Mouse (Mus musculus): Measurements from ENCODE around the gene Tldc2. TPM values are rescaled to one million over a fixed set of nuclear protein-coding genes. Genes with fewer than 3 reads are reported as not detected.
A peak's percentile ranks its signal among the peaks of the same experiment; 100 is the strongest.

Tldc2 gene
- polyA plus RNA-seq, 1 experiment from 2014 or later = not detected

DNA sequence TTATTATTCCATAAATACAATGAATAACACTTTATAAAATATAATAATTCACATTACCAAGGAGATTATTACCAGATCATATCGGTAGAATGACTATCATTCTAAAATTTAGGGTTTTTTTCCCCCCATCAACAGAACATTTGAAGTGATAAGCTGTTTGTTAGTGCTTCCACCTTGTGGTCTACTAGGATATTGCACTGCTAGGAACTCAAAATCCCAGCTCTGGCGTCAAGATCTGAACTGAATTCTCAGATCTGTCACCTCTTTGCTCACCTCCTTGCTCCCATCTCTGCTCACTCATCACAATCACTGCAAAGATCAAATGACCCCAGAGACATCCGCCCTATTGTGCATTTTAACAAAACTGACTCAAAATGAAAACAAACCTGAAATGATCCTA, 30.1 kb downstream of the Tldc2 start:
- DNase-seq (ENCODE audit: low spot score) = no peak
- no peak for ATAC-seq (replicated peaks; ENCODE audit: low FRiP score)
- 21% methylated on average over 3 of the region's 3 CpGs for WGBS

GRCm38 (mm10) chr2:157118556-157118955, 31.7 kb downstream of the Tldc2 start:
- 81% methylated on average over 4 of the region's 4 CpGs for WGBS

More for the DNA sequence above, 30.1 kb downstream of the Tldc2 start:
- Histone ChIP-seq H3K36me3 (ENCODE audit: control insufficient read depth, insufficient read depth, low read length) (peaks cover 15% of the 10 kb centered on the region; the same call in 1 of the 2 replicates), H3K27me3 (replicated peaks; ENCODE audit: control insufficient read depth, insufficient read depth, low read length) (no peaks in the 10 kb centered on the region), H3K4me2 (no peak overlapping the region), H3K9me3 (ENCODE audit: control insufficient read depth, low read length) (no peaks in the 10 kb centered on the region), H3K27ac (ENCODE audit: low read depth, low read length) (no peak overlapping the region), H3K4me1 (replicated peaks; ENCODE audit: control insufficient read depth, insufficient read depth, low read length) (no peaks in the 10 kb centered on the region), H3K4me3 (ENCODE audit: low read depth, low read length) (no peak overlapping the region), H3K9ac (ENCODE audit: low read depth, low read length) (no peak overlapping the region)

DNA sequence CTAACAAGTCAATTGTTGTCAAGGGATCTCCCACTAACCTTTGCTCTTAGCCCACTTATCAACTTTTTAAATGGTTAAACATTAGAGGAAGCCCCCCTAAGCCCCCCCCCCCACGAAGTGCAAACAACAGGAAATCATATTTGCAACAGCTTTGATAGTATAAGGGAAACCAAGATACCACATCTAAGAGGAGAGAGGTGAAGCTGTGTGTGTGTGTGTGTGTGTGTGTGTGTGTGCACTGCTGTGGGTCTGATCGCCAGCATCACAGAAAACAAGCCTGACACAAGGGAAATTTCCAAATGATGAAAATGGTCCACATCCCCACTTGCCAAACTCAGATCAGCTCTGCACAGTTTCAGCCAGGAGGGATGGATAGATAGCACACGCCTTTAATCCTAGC, 32.2 kb downstream of the Tldc2 start:
- whole genome bisulfite sequencing = 64% methylated on average over 3 of the region's 3 CpGs
- no peak overlapping the region for H3K4me3 ChIP-seq (ENCODE audit: low read depth, low read length)
- H3K9ac ChIP-seq (ENCODE audit: low read depth, low read length) = no peak overlapping the region
- no peak overlapping the region for H3K27ac ChIP-seq (ENCODE audit: low read depth, low read length)
- H3K9me3 ChIP-seq (ENCODE audit: control insufficient read depth, low read length) = no peaks in the 10 kb centered on the region
- no peak for ATAC-seq (replicated peaks; ENCODE audit: low FRiP score)
- H3K36me3 ChIP-seq (ENCODE audit: control insufficient read depth, insufficient read depth, low read length) = peaks cover 12% of the 10 kb centered on the region; the same call in 1 of the 2 replicates
- H3K27me3 ChIP-seq (replicated peaks; ENCODE audit: control insufficient read depth, insufficient read depth, low read length) = no peaks in the 10 kb centered on the region
- no peaks in the 10 kb centered on the region for H3K4me1 ChIP-seq (replicated peaks; ENCODE audit: control insufficient read depth, insufficient read depth, low read length)
- DNase-seq (ENCODE audit: low spot score) = no peak
- no peak overlapping the region for H3K4me2 ChIP-seq

More at GRCm38 (mm10) chr2:157118556-157118955, 31.7 kb downstream of the Tldc2 start:
- DNase-seq (ENCODE audit: low spot score) (no peak), ATAC-seq (replicated peaks; ENCODE audit: low FRiP score) (no peak)
- Histone ChIP-seq H3K4me3 (ENCODE audit: low read depth, low read length) (no peak overlapping the region), H3K4me2 (no peak overlapping the region), H3K4me1 (replicated peaks; ENCODE audit: control insufficient read depth, insufficient read depth, low read length) (no peaks in the 10 kb centered on the region), H3K27me3 (replicated peaks; ENCODE audit: control insufficient read depth, insufficient read depth, low read length) (no peaks in the 10 kb centered on the region), H3K9ac (ENCODE audit: low read depth, low read length) (no peak overlapping the region), H3K9me3 (ENCODE audit: control insufficient read depth, low read length) (no peaks in the 10 kb centered on the region), H3K36me3 (ENCODE audit: control insufficient read depth, insufficient read depth, low read length) (peaks cover 12% of the 10 kb centered on the region; the same call in 1 of the 2 replicates), H3K27ac (ENCODE audit: low read depth, low read length) (no peak overlapping the region)

DNA sequence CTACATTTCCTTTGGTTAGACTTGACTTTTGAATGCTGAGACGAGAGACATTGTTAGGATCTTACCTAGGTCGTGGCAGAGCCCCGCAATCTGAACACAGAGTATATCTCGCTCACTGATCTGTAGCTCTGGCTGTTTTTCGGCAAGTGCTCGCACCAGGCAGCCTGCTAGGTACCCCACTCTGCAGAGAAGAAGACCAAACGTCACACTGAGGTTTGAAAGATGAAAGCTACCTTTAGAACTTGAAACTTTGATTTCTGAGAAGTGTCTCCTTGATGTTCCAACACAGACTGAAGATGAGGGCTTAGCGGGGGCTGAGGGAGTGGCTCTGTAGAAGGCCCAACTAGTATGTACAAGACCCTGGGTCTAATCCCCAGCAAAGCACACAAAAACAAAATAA, 34.9 kb downstream of the Tldc2 start:
- H3K9me3 ChIP-seq (ENCODE audit: control insufficient read depth, low read length) = no peaks in the 10 kb centered on the region
- H3K4me1 ChIP-seq (replicated peaks; ENCODE audit: control insufficient read depth, insufficient read depth, low read length) = no peaks in the 10 kb centered on the region
- ATAC-seq (replicated peaks; ENCODE audit: low FRiP score) (no peak), DNase-seq (ENCODE audit: low spot score) (no peak)
- no peaks in the 10 kb centered on the region for H3K27me3 ChIP-seq (replicated peaks; ENCODE audit: control insufficient read depth, insufficient read depth, low read length)
- H3K4me3 ChIP-seq (ENCODE audit: low read depth, low read length) = no peak overlapping the region
- no peak overlapping the region for H3K4me2 ChIP-seq
- no peak overlapping the region for H3K27ac ChIP-seq (ENCODE audit: low read depth, low read length)
- WGBS = 88% methylated on average over 8 of the region's 8 CpGs
- no peak overlapping the region for H3K9ac ChIP-seq (ENCODE audit: low read depth, low read length)
- peaks cover 5% of the 10 kb centered on the region; the same call in 1 of the 2 replicates for H3K36me3 ChIP-seq (ENCODE audit: control insufficient read depth, insufficient read depth, low read length)

GRCm38 (mm10) chr2:157125246-157125645, 38.4 kb downstream of the Tldc2 start:
- H3K36me3 ChIP-seq (ENCODE audit: control insufficient read depth, insufficient read depth, low read length) = peaks cover 12% of the 10 kb centered on the region; the same call in 1 of the 2 replicates
- H3K27ac ChIP-seq (ENCODE audit: low read depth, low read length) = no peak overlapping the region
- no peaks in the 10 kb centered on the region for H3K4me1 ChIP-seq (replicated peaks; ENCODE audit: control insufficient read depth, insufficient read depth, low read length)
- no peak for DNase-seq (ENCODE audit: low spot score)
- 70% methylated on average over 3 of the region's 3 CpGs for WGBS
- no peak overlapping the region for H3K4me2 ChIP-seq
- H3K27me3 ChIP-seq (replicated peaks; ENCODE audit: control insufficient read depth, insufficient read depth, low read length) = no peaks in the 10 kb centered on the region
- H3K9me3 ChIP-seq (ENCODE audit: control insufficient read depth, low read length) = no peaks in the 10 kb centered on the region
- H3K4me3 ChIP-seq (ENCODE audit: low read depth, low read length) = no peak overlapping the region
- ATAC-seq (replicated peaks; ENCODE audit: low FRiP score) = no peak
- H3K9ac ChIP-seq (ENCODE audit: low read depth, low read length) = no peak overlapping the region

- 86% methylated on average over 3 of the region's 3 CpGs for whole genome bisulfite sequencing
- no peak overlapping the region for H3K27ac ChIP-seq (ENCODE audit: low read depth, low read length)
- no peaks in the 10 kb centered on the region for H3K27me3 ChIP-seq (replicated peaks; ENCODE audit: control insufficient read depth, insufficient read depth, low read length)
- H3K4me3 ChIP-seq (ENCODE audit: low read depth, low read length) = no peak overlapping the region
- H3K9me3 ChIP-seq (ENCODE audit: control insufficient read depth, low read length) = no peaks in the 10 kb centered on the region
- peaks cover 12% of the 10 kb centered on the region; the same call in 1 of the 2 replicates for H3K36me3 ChIP-seq (ENCODE audit: control insufficient read depth, insufficient read depth, low read length)
- no peak overlapping the region for H3K9ac ChIP-seq (ENCODE audit: low read depth, low read length)
- H3K4me2 ChIP-seq = no peak overlapping the region
- H3K4me1 ChIP-seq (replicated peaks; ENCODE audit: control insufficient read depth, insufficient read depth, low read length) = peaks cover 7% of the 10 kb centered on the region
- no peak for DNase-seq (ENCODE audit: low spot score)
- no peak for ATAC-seq (replicated peaks; ENCODE audit: low FRiP score)
Measured at GRCm38 (mm10) chr2:157127370-157127769, 40.5 kb downstream of the Tldc2 start.

GRCm38 (mm10) chr2:157128072-157128471, 41.2 kb downstream of the Tldc2 start:
- Histone ChIP-seq H3K4me3 (ENCODE audit: low read depth, low read length) (no peak overlapping the region), H3K9ac (ENCODE audit: low read depth, low read length) (no peak overlapping the region), H3K27ac (ENCODE audit: low read depth, low read length) (no peak overlapping the region), H3K36me3 (ENCODE audit: control insufficient read depth, insufficient read depth, low read length) (peaks cover 12% of the 10 kb centered on the region; the same call in 1 of the 2 replicates), H3K4me2 (no peak overlapping the region), H3K27me3 (replicated peaks; ENCODE audit: control insufficient read depth, insufficient read depth, low read length) (no peaks in the 10 kb centered on the region), H3K4me1 (replicated peaks; ENCODE audit: control insufficient read depth, insufficient read depth, low read length) (peaks cover 8% of the 10 kb centered on the region), H3K9me3 (ENCODE audit: control insufficient read depth, low read length) (no peaks in the 10 kb centered on the region)
- DNase-seq (ENCODE audit: low spot score) (no peak), ATAC-seq (replicated peaks; ENCODE audit: low FRiP score) (no peak)
- WGBS = 71% methylated on average over 4 of the region's 4 CpGs

DNA sequence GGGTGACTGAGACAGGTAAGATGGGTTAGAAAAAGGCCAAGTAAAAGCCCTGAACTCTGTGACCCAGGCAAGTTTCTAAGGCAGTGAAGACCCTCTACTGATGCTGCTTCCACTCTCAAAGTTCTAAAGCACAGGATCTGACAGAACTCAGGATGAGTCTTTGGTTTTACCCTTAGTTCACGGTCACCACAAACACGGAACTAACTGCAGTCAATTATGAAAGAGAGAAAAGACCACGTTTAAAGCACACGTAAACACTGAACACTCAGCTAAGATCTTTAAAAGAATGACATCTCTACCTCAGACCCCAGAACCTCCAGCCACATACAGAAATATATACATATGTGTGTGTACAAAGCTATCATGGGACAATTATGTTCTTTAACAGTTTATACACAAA, 42.2 kb downstream of the Tldc2 start:
- no peak overlapping the region for H3K27ac ChIP-seq (ENCODE audit: low read depth, low read length)

GRCm38 (mm10) chr2:157129601-157130164, 42.8 kb downstream of the Tldc2 start:
- DNase-seq (ENCODE audit: low spot score) = peak; percentile 0
- Histone ChIP-seq H3K4me1 (replicated peaks; ENCODE audit: control insufficient read depth, insufficient read depth, low read length) (peaks cover 11% of the 10 kb centered on the region), H3K36me3 (ENCODE audit: control insufficient read depth, insufficient read depth, low read length) (peaks cover 12% of the 10 kb centered on the region; the same call in 1 of the 2 replicates), H3K4me2 (no peak overlapping the region), H3K9me3 (ENCODE audit: control insufficient read depth, low read length) (no peaks in the 10 kb centered on the region), H3K9ac (ENCODE audit: low read depth, low read length) (0 out of 2 replicates have a peak overlapping the region, but pooled peaks have one; percentile 25), H3K27me3 (replicated peaks; ENCODE audit: control insufficient read depth, insufficient read depth, low read length) (no peaks in the 10 kb centered on the region), H3K27ac (ENCODE audit: low read depth, low read length) (no peak overlapping the region), H3K4me3 (ENCODE audit: low read depth, low read length) (no peak overlapping the region)
- WGBS = 81% methylated on average over 11 of the region's 11 CpGs
- no peak for ATAC-seq (replicated peaks; ENCODE audit: low FRiP score)

More for the DNA sequence above, 42.2 kb downstream of the Tldc2 start:
- Histone ChIP-seq H3K4me2 (no peak overlapping the region), H3K4me3 (ENCODE audit: low read depth, low read length) (no peak overlapping the region), H3K36me3 (ENCODE audit: control insufficient read depth, insufficient read depth, low read length) (peaks cover 12% of the 10 kb centered on the region; the same call in 1 of the 2 replicates), H3K4me1 (replicated peaks; ENCODE audit: control insufficient read depth, insufficient read depth, low read length) (peaks cover 11% of the 10 kb centered on the region), H3K9ac (ENCODE audit: low read depth, low read length) (no peak overlapping the region), H3K27me3 (replicated peaks; ENCODE audit: control insufficient read depth, insufficient read depth, low read length) (no peaks in the 10 kb centered on the region), H3K9me3 (ENCODE audit: control insufficient read depth, low read length) (no peaks in the 10 kb centered on the region)
- ATAC-seq (replicated peaks; ENCODE audit: low FRiP score) (no peak), DNase-seq (ENCODE audit: low spot score) (no peak)
- WGBS = 92% methylated on average over 4 of the region's 4 CpGs

Data from liver, embryonic 11.5 days (tissue).